Mouse (Mus musculus) MN1 (cell line): Measurements from ENCODE around the gene Nlrx1.
A peak's percentile ranks its signal among the peaks of the same experiment; 100 is the strongest.

Source experiments
- DNase-seq: peaks from one replicate; pipeline ENCODE4 v3.0.0-alpha.2; 2016; ENCODE audit warnings: low spot score

The Nlrx1 gene

DNA sequence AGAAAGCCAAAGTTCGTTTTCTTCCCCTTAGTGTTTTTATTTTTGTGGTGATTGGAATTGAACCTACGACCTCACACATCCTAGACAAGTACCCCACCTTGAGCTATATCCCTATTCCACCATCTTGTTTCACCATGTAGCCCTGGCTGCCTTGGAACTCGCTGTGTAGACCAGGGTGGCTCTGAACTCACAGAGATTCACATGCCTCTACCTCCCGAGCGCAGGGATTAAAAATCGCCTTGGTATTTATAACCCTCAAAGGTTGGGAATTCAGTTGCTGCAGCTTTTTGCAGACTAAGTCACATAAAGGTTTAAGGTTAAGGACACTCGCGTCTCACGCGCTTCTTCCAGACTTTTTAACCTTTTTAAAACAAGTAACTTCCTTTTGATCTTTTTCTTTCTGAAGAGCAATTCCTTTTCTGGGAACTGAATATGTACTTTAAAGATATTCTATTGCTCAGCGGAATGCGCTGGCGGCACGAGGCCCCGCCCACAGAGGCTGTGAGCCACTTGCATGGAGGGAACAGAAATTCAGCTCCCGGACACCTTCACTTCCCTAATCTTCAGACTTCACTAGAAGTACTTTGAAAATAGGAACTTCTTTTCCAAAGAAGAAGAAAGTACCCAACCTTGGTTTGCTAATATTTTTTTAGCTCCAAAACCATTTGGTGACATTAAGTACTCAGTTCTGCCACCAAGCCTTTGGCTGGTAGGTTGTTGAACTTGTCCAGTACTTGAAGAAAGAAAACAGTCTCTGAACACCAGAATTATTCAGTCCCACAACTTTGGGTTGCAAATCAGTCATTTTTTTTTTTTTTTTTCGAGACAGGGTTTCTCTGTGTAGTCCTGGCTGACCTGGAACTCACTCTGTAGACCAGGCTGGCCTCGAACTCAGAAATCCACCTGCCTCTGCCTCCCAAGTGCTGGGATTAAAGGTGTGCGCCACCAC is 33.6 kb downstream of the Nlrx1 start:
- peak; percentile 33 for DNase-seq

- DNase-seq, result peak; percentile 98
These were observed 34.5 kb downstream of the Nlrx1 start, which contains the start of gene Cbl for GRCm38 (mm10) chr9:44233802-44234478. Gene Cbl (minus strand): TSS chr9:44234049.

DNA sequence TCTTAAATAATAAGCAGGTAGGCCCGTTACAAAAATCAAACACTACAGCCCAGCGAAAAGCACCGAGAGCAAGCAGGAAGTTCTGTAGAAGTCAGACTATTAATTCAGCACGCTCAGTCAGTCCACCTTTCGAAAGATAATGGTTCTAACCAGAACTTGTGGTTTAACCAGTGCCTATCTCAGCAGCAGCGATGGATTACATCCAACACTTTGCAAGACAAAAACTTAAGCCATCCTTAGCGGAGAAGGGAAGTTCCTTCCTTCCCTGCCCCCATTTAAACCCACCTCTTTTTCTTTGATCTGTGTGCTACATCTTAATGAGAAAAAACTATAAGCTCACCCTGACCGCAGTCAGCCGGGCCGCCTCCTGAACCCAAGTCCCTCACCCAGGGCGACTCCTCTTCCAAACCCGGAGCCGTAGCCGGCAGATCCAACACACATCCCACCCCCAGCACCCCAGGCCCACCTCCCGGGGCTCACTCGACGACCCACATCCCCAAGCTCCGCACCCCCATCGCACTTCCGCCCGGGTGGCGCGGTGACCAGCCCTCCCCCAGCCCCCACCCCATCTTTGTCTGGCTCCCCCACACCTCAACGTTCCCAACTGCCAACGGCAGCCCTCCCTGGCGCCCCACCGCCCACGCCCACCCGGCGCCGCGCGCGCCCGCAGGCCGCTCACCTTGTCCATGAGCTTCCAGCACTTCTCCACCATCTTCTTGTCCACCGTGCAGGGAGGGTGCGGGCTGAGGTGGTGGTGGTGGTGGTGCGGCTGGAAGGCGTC is 35.2 kb downstream of the Nlrx1 start:
- DNase-seq, result peak; percentile 29

DNA sequence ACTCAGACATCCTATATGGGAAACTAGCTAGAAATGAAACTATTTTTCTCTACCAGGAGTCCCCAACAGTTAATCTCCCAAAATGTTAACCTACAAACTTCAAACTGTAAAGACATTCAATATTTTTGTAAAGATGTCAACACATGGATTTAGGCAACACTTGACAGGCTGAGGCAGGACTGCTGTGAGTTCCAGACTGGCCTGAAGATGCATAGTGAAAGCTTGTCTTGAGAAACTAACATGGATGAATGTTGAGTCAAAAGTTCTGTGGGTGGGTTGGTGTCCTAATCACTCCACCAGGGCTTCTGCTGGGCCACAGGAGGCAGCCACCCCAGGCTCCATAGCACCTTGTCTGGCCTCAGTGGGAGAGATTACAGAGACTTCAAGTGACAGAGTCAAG is 36.8 kb downstream of the Nlrx1 start:
- no peak for DNase-seq

- DNase-seq, result no peak
These were observed 42.4 kb downstream of the Nlrx1 start for GRCm38 (mm10) chr9:44225993-44226392.

GRCm38 (mm10) chr9:44213538-44213937 is 54.9 kb downstream of the Nlrx1 start:
- DNase-seq, result no peak

DNA sequence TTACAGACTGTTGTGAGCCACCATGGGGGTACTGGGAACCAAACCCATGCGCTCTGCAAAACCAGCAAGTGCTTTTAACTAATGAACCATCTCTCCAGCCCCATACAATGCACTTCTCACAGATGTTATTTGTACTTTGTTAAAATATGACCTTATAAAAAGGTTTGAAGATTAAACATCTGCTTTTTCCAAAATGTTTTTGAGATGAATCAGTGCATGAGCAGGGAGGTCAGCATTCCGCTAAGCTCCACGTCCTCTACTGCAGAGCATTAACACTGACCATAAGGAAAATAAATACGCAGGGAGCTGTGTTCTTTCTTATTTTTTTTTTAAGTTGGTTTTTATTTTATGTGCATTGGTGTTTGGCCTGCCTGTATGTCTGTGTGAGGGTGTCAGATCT is 56.0 kb downstream of the Nlrx1 start:
- DNase-seq, result no peak

- no peak for DNase-seq
These were observed 59.0 kb downstream of the Nlrx1 start for GRCm38 (mm10) chr9:44209416-44209815.

GRCm38 (mm10) chr9:44207840-44208239 is 60.6 kb downstream of the Nlrx1 start:
- DNase-seq, result no peak
